Mouse (Mus musculus): ENCODE results near the gene Ifih1.

DNA sequence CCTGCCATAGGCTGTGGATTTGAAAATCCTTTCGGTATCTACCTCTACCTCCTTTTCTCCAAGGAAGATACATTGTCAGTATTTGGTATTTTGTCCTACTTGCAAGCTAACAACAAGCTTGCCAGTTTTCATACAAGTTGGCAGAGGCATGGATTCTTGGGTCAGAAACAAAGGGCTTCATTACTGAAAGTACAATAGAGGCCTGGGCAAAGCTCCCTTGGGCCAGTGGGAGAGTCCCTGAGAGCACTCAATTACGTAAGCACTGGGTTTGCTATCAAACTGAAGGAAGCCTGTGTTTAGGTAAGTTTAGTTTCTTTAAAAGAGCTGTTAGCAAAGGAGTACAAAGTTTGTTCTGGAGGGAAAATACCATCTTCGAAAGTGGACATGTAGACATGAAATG, 16.5 kb upstream of the Ifih1 start:
- no peak for TF ChIP-seq POLR2A (IDR thresholded peaks at IDR 0.05; ENCODE audit: extremely low read depth, insufficient read depth, low read length)
- TF ChIP-seq CTCF (IDR thresholded peaks at IDR 0.05; ENCODE audit: low read depth, low read length): no peak

All from liver, adult 2 months (tissue).